Mouse (Mus musculus) urinary bladder, postnatal 4 days (tissue): Measurements from ENCODE around the gene Rpl5.
"Not testable (repeated sequence)": the region's sequence is repeated elsewhere in the genome, so short reads cannot be mapped to it uniquely, and the experiment has no call there.

Experiments
- DNase-seq, 2 experiments: peaks; one replicate each; pipeline ENCODE4 v3.0.0; 2021 to 2022; ENCODE audit warnings: low spot score in 2 of 2

The Rpl5 gene

GRCm38 (mm10) chr5:107900206-107901013 lies at the start of gene Rpl5:
Gene Rpl5 (plus strand): TSS chr5:107900502.
- DNase-seq = peak; percentile 91 to 95

GRCm38 (mm10) chr5:107853807-107854206 lies 46.5 kb upstream of the Rpl5 start:
- no peak for DNase-seq

GRCm38 (mm10) chr5:107854556-107854955 lies 45.7 kb upstream of the Rpl5 start:
- no peak for DNase-seq

- no peak for DNase-seq
Measured at GRCm38 (mm10) chr5:107855546-107855945, 44.8 kb upstream of the Rpl5 start.

GRCm38 (mm10) chr5:107858963-107859362 lies 41.3 kb upstream of the Rpl5 start:
- no peak for DNase-seq

GRCm38 (mm10) chr5:107863971-107864370 lies 36.3 kb upstream of the Rpl5 start:
- DNase-seq = no peak

- DNase-seq = no peak
Measured at GRCm38 (mm10) chr5:107866127-107867126, 33.9 kb upstream of the Rpl5 start.

- DNase-seq = peak; percentile 50 to 63
Measured at GRCm38 (mm10) chr5:107867970-107868904, 32.1 kb upstream of the Rpl5 start.

GRCm38 (mm10) chr5:107868905-107869424 lies 31.3 kb upstream of the Rpl5 start:
- peak; percentile 90 to 91 for DNase-seq

- DNase-seq = no peak
Measured at GRCm38 (mm10) chr5:107869701-107870100, 30.6 kb upstream of the Rpl5 start.

- no peak for DNase-seq
Measured at GRCm38 (mm10) chr5:107873330-107873729, 27.0 kb upstream of the Rpl5 start.

- DNase-seq = no peak
Measured at GRCm38 (mm10) chr5:107873886-107874302, 26.4 kb upstream of the Rpl5 start.

- no peak for DNase-seq
Measured at GRCm38 (mm10) chr5:107874561-107875260, 25.6 kb upstream of the Rpl5 start, which contains the start of gene Evi5. Gene Evi5 (minus strand): TSS chr5:107875107.

- DNase-seq = no peak
Measured at GRCm38 (mm10) chr5:107875261-107875611, 25.1 kb upstream of the Rpl5 start.

GRCm38 (mm10) chr5:107877053-107877452 lies 23.2 kb upstream of the Rpl5 start:
- DNase-seq = no peak

- DNase-seq = no peak
Measured at GRCm38 (mm10) chr5:107880710-107881109, 19.6 kb upstream of the Rpl5 start.

- no peak for DNase-seq
Measured at GRCm38 (mm10) chr5:107889994-107890888, 10.1 kb upstream of the Rpl5 start.

- DNase-seq = not testable (repeated sequence)
Measured at GRCm38 (mm10) chr5:107891515-107891914, 8.8 kb upstream of the Rpl5 start.

GRCm38 (mm10) chr5:107894676-107895075 lies 5.6 kb upstream of the Rpl5 start:
- no peak for DNase-seq
